Mouse (Mus musculus) gastrocnemius, postnatal 25 days (tissue): ENCODE measurements around the gene Noto. TPM values are rescaled to one million over a fixed set of nuclear protein-coding genes. Genes with fewer than 3 reads are reported as not detected.

Source experiments
- DNase-seq: peaks from one replicate; pipeline ENCODE4 v3.0.0; 2022
- long read RNA-seq, 2 experiments: library from polyadenylated mRNA; stranded (forward); transcript quantifications; one replicate each; pipeline ENCODE4 v2.0.0; 2021
- total RNA-seq, 2 experiments: library from RNA; stranded (reverse); gene quantifications; 1 replicate in 1 of 2; 2 replicates in 1 of 2; pipeline ENCODE4 v1.2.3; 2021

The Noto gene
- total RNA-seq, result not detected
- long read RNA-seq, experiment 1, result 0 reads
- long read RNA-seq, experiment 2, result 0 reads

DNA sequence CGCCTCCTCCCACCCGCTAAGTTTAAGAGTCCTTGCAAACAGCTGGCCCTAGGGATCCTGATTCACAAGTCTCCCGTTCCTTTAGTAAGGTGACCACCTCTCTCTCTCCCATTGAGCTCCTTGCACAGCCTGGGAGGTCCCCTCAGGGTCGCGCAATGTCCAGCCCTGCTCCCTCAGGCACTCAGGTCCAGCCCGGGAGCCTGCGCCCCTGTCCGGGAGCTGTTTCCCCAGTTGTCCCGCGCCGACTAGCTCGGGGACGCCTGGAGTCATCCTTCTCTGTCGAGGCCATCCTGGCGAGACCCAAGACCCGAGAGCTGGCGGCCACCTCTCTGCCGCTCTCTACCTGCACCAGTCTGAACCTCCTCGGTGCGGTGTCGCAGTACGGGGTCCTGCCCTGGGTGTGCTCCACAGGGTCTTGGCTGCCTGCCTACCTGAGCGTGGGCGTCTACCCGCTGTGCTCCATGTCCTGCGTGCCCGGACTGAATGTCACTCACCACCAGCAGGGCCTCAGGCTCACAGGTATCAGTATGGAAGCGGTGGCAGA, at the start of gene Noto:
Noto (plus strand) TSS at position 51 of the 544 bp plus-strand sequence.
- no peak for DNase-seq

- peak; percentile 36 for DNase-seq
These were observed 49.5 kb upstream of the Noto start, which contains the start of gene Rab11fip5 for GRCm38 (mm10) chr6:85373951-85374733. Gene Rab11fip5, minus strand, starts transcription at chr6:85374634.

DNA sequence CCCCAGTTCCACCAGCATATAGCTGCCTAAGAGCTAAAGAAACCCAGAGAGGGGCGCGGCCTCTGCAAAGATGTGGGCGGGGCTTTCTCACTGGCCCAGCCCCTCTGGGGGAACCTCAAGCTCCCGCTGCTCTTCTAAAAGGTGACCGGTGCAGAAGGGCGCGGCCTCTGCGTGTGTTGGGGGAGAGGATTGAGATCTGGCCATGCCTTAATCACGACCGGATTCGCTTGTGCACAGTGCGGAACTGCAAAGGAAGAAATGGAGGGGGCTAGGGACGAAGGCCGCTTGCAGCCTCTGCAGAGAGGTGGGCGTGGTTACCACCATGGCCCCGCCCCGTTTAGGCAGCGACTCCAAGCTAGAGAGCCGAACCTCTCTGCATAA, 49.0 kb upstream of the Noto start:
- DNase-seq, result peak; percentile 95

- DNase-seq, result no peak
These were observed 46.5 kb upstream of the Noto start for GRCm38 (mm10) chr6:85377066-85377734.

- no peak for DNase-seq
These were observed 45.8 kb upstream of the Noto start for GRCm38 (mm10) chr6:85377876-85378275.

DNA sequence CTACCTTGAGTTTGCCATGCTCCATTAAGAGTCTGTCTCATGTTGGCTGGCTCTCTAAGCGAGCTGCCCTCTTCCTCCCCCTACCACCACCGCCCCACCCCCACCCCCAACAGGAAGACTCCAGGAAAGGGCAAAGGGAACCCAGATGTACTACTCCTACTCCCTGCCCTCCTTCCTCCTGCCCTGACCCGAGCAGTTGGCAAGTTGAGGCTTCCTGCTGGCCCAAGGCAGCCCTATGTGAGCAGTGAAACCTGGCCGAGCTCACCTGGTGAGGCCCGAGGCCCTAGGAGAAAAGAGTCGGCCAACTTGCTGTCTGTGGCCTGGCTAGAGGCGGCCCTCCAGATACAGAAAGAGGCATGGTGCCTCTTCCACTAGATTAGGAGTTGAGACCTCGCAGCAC, 45.1 kb upstream of the Noto start:
- DNase-seq, result no peak

DNA sequence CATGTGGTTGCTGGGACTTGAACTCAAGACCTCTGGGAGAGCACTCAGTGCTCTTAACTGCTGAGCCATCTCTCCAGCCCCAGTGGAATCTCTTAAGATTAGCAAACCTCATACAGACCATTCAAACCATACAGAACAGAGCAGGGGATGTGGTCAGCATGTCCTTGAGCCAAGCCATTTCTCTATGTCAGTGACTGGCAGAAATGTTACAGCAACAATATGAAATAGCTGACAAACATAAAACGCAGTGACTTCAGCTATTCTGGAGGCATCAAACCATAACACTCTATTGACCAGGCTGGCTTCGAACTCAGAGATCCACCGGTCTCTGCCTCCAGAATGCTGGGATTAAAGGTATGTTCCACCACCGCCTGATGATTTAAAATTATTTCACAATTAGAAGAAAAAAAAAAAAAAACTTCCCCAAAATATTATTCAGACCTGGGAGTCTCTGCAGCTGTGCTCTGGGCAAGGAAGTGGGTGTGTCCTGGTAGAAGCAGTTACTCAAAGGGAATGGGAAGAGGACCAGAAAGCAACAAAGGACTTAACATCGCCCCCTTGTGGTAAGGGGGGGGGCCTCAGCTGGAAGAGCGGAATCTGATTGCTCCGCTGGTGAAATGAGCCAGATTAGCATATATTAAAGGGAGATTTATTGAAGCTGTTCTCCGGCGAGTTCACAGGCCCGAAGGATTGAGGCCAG, 43.3 kb upstream of the Noto start:
- DNase-seq, result peak; percentile 77

DNA sequence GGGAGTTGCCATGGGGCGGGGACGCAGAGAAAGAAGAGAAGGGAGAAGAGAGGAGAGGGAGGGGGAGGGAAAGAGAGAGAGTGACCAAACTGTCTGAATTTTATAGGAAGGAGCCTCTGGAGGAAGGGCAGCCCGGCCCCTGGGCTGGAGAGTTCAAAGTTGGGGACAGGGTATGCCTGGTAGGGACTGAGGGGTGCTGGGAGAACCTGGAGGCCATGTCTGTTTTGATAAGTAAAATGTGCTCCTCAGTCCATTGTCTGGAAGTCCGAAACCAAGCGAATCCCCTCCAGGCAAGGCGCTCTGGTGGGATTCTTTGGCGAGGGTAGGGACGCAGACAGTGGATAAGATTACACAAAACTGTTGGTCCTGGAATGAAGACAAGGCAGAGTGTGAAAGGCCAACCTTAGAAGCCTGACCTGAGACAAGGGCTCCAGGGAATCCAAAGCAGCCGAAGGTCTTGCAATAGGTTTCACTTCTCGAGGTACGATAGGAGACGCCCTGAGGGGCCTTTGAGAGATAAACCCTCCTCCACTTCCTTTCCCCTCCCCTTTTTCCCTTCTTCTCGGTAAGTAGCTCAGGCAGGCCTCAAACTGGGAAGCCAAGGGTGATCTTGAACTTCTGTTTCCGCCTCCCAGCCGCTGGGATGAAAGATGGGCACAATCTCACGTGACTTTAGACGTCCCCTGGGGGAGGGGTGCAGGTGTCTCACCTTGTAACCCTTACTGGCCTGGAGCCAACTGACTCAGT, 42.6 kb upstream of the Noto start:
- no peak for DNase-seq

GRCm38 (mm10) chr6:85381648-85382020, 42.1 kb upstream of the Noto start:
- DNase-seq, result no peak

GRCm38 (mm10) chr6:85382791-85383190, 40.9 kb upstream of the Noto start:
- no peak for DNase-seq

GRCm38 (mm10) chr6:85388608-85389007, 35.1 kb upstream of the Noto start:
- no peak for DNase-seq

GRCm38 (mm10) chr6:85391803-85392202, 31.9 kb upstream of the Noto start:
- peak; percentile 28 for DNase-seq

DNA sequence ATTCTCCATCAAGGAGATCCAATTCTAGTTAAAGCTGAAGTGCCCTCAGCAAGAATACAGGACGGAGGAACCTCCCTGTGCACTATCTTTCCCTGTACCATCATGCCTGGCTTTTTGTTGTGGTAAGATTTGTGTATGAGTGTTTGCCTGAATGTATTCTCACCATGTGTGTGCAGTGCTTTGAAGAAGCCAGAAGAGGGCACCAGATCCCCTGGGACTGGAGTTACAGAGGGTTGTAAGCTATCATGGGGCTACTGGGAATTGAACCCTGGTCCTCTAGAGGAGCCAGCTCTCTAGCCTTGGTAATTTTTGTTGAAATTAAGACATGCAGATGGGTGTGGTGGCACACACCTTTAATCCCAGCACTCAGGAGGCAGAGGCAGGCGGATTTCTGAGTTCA, 28.3 kb upstream of the Noto start:
- no peak for DNase-seq

- no peak for DNase-seq
These were observed 26.5 kb upstream of the Noto start for GRCm38 (mm10) chr6:85397165-85397564.

GRCm38 (mm10) chr6:85399715-85400114, 24.0 kb upstream of the Noto start:
- DNase-seq, result no peak

DNA sequence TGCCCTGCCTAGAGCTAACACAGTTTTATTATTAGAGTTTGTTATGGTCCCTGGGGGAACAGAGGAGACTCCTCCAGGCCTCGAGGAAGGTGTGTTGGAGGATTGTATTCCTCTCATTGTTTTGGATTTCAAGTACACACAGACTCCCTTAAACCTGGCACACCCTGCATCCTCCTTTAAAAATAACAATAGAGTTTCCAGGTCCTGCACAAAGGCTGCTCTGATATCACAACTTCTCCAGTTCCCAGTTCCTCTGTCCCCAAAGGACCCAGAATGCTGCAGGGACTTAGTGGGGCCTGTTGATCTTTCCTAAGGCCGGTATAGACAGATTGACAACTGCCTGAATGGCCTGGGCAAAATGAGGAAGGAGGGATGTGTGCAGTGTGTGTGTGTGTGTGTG, 21.1 kb upstream of the Noto start:
- no peak for DNase-seq

DNA sequence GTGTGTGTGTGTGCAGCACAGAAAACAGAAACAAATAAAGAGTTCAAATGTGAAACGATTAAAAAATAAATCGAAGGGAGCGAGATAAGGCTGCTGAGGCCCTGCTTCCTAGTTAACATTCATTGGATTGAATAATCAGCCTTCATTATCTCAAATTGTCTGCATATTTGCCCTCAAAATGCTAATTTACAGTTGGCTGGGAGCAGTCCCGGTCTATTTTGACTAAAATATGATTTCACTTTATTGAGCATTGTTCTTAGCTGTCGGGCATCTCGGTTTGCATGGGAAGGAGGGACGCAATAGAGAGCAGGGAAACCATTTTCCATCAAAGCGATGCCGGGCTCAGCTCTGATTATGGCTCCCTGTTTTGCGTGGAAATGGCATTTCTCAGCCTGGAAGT, 20.6 kb upstream of the Noto start:
- DNase-seq, result no peak

DNA sequence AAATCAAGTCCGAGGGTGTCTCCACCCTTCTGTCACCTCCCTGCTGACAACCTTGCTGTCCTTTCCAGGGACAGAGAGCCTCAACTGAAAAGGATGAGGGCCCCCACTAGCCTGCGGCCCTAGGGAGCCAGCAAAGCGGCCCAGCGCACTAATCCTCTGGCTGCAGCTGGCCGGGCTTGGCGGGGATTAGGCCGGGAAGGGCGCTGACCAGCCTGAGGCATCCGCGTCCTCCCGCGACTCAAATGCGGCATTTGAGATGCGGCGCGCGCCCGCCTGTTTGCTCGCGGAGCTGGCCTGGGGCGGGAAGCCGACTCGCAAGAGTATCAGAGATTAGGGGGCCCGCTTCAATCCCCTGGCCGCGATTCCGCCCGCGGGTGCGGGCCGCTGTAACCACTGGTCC, 14.7 kb upstream of the Noto start:
- DNase-seq, result no peak

GRCm38 (mm10) chr6:85410771-85411273, 12.9 kb upstream of the Noto start:
- DNase-seq, result peak; percentile 31

DNA sequence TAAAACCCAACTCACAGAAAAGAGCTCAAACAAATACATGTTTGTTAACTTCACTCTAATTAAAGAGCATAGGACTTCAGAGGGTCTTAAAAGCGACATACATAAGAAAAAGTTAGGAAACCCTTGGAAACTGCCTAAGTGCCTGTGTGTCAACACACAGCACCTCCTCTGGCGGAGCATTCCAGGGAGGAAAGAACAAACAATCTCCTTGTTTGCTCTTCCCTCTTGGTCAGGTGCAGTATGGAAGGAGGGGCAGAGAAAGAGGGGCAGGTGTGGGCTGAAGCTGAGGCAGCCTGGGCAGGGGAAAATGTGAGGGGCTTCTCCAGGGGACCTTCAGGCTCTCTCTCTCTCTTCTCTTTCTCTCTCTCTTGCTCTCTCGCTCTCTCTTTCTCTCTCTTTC, 7.9 kb upstream of the Noto start:
- no peak for DNase-seq

DNA sequence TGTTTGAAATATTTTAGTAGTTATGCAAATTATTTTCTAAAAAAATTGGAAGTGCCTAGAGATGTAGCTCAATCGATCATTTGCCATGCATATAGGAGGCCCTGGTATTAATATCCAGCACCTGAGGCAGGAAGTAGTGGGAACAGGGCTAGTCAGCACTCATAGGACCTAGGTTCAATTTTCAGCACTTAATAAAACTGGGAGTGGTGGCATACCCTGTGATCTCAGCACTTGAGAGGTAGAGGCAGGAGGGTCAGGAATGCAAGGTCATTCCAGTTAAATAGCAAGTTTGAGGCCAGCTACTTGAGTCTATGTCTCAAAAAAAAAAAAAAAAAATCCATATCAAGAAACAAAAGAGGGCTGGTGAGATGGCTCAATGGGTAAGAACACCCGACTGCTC, 4.5 kb upstream of the Noto start:
- no peak for DNase-seq

- no peak for DNase-seq
These were observed 7.7 kb downstream of the Noto start for GRCm38 (mm10) chr6:85431274-85431841.
